Mouse (Mus musculus) midbrain, embryonic 16.5 days (tissue): ENCODE results near the gene Amhr2. TPM values are rescaled to one million over a fixed set of nuclear protein-coding genes. Genes with fewer than 3 reads are reported as not detected.

Experiments used
- ATAC-seq: fragments of 200-750 bp; cut with Nextera tagmentation; 2 replicates; pipeline ENCODE4 v1.8.0; 2017; ENCODE audit warnings: moderate TSS enrichment
- H3K27ac ChIP-seq: fragments of 300-500 bp; sonication (generic); 2 replicates; pipeline ENCODE4 v1.5.1; 2014; ENCODE audit warnings: mild to moderate bottlenecking, low read length, mixed read lengths
- H3K27me3 ChIP-seq: fragments of 300-500 bp; sonication (generic); 2 replicates; pipeline ENCODE4 v1.6.1; 2014; ENCODE audit warnings: low read depth, low read length, mixed read lengths; ENCODE audit not compliant: control insufficient read depth, insufficient read depth
- H3K36me3 ChIP-seq: fragments of 300-500 bp; sonication (generic); 2 replicates; pipeline ENCODE4 v1.6.1; 2014; ENCODE audit warnings: mild to moderate bottlenecking, low read length, moderate library complexity, mixed read lengths; ENCODE audit not compliant: control insufficient read depth, insufficient read depth
- H3K4me1 ChIP-seq: fragments of 300-500 bp; sonication (generic); 2 replicates; pipeline ENCODE4 v1.6.1; 2014; ENCODE audit warnings: mild to moderate bottlenecking, low read length, mixed read lengths; ENCODE audit not compliant: control insufficient read depth, insufficient read depth
- H3K4me2 ChIP-seq: fragments of 300-500 bp; sonication (generic); 2 replicates; pipeline ENCODE4 v1.6.1; 2014; ENCODE audit warnings: mild to moderate bottlenecking, low read length, mixed read lengths
- H3K4me3 ChIP-seq: fragments of 300-500 bp; sonication (generic); 2 replicates; pipeline ENCODE4 v1.5.1; 2014; ENCODE audit warnings: low read depth, mild to moderate bottlenecking, low read length, moderate library complexity, mixed read lengths
- H3K9ac ChIP-seq: fragments of 300-500 bp; sonication (generic); 2 replicates; pipeline ENCODE4 v1.6.1; 2014; ENCODE audit warnings: low read depth, low read length, mixed read lengths
- H3K9me3 ChIP-seq: fragments of 300-500 bp; sonication (generic); replicated peaks from 2 replicates; pipeline ENCODE4 v1.6.1; 2014; ENCODE audit warnings: mild to moderate bottlenecking, low read length, mixed read lengths; ENCODE audit not compliant: control insufficient read depth, poor library complexity, severe bottlenecking
- WGBS: fragments of 180-500 bp; shearing (Covaris S2); extraction: QIAGEN DNeasy Blood & Tissue Kit; methylation state at CpG from one replicate; pipeline ENCODE4 v1.1.7; 2014; 5-methylcytosine and 5-hydroxymethylcytosine counted together
- polyA plus RNA-seq: library from polyadenylated mRNA; unstranded; fragments of >200 nt; fragmentation: Nextera tagmentation; extraction: Ambion mirVana; gene quantifications from 2 replicates; pipeline ENCODE4 v1.2.1, GENCODE M21; 2015

Amhr2 gene
- polyA plus RNA-seq, 1 experiment from 2014 or later = 0.15 TPM

- H3K4me3 ChIP-seq = no peak overlapping the region
- no peak overlapping the region for H3K27ac ChIP-seq
- WGBS = 81% methylated on average over 9 of the region's 9 CpGs
- H3K27me3 ChIP-seq = no peaks in the 10 kb centered on the region
- H3K9ac ChIP-seq = no peak overlapping the region
- no peak for ATAC-seq
- H3K4me2 ChIP-seq = no peak overlapping the region
- H3K9me3 ChIP-seq = no peaks in the 10 kb centered on the region
- H3K4me1 ChIP-seq = no peaks in the 10 kb centered on the region
- H3K36me3 ChIP-seq = peaks cover 51% of the 10 kb centered on the region
These were observed 57.2 kb downstream of the Amhr2 start for GRCm38 (mm10) chr15:102502254-102502840.

GRCm38 (mm10) chr15:102503447-102503846 is 58.3 kb downstream of the Amhr2 start, which contains the start of gene Gm10337:
TSS of gene Gm10337 (plus strand) at chr15:102503722.
- Histone ChIP-seq H3K4me3 (no peak within 1 kb of the TSS), H3K27ac (no peak within 1 kb of the TSS), H3K4me1 (peaks cover 2% of the 10 kb centered on the region; the same call in 1 of the 2 replicates), H3K9me3 (no peaks in the 10 kb centered on the region), H3K4me2 (no peak within 1 kb of the TSS), H3K9ac (no peak within 1 kb of the TSS), H3K27me3 (no peaks in the 10 kb centered on the region), H3K36me3 (peaks cover 54% of the 10 kb centered on the region)
- ATAC-seq = no peak
- 100% methylated on average over 1 of the region's 1 CpGs for WGBS

Other genes starting within 250 kb of the Amhr2 start
- gene Zfp740, start 242.1 kb upstream of the Amhr2 start, polyA plus RNA-seq = 54.0 and 59.2 TPM in 2 replicates
- gene Csad, start 240.6 kb upstream of the Amhr2 start, polyA plus RNA-seq = 33.1 and 33.2 TPM in 2 replicates
- 0.43 and 0.80 TPM in 2 replicates for gene Itgb7, start 213.4 kb upstream of the Amhr2 start, polyA plus RNA-seq
- gene Rarg, start 187.8 kb upstream of the Amhr2 start, polyA plus RNA-seq = 4.1 and 6.0 TPM in 2 replicates
- not detected in 2 replicates for gene Gm9918, start 174.8 kb upstream of the Amhr2 start, polyA plus RNA-seq
- gene Mfsd5, start 165.9 kb upstream of the Amhr2 start, polyA plus RNA-seq = 58.7 and 59.8 TPM in 2 replicates
- 4.0 and 4.7 TPM in 2 replicates for gene Espl1, start 149.1 kb upstream of the Amhr2 start, polyA plus RNA-seq
- gene Pfdn5, start 119.3 kb upstream of the Amhr2 start, polyA plus RNA-seq = 479 TPM in 2 replicates
- gene Myg1, start 113.7 kb upstream of the Amhr2 start, polyA plus RNA-seq = 89.1 and 91.2 TPM in 2 replicates
- 30.2 and 31.1 TPM in 2 replicates for gene Aaas, start 94.6 kb upstream of the Amhr2 start, polyA plus RNA-seq
- gene Sp7, start 78.2 kb upstream of the Amhr2 start, polyA plus RNA-seq = 0.40 and 0.55 TPM in 2 replicates
- 3.1 and 3.5 TPM in 2 replicates for gene Sp1, start 39.2 kb upstream of the Amhr2 start, polyA plus RNA-seq
- gene Prr13, start 13.7 kb downstream of the Amhr2 start, polyA plus RNA-seq = 106 and 109 TPM in 2 replicates
- 105 and 121 TPM in 2 replicates for gene Pcbp2, start 25.2 kb downstream of the Amhr2 start, polyA plus RNA-seq
- gene Gm10337, start 58.4 kb downstream of the Amhr2 start, polyA plus RNA-seq = 12.6 TPM in 1 of 2 replicates, not detected in the other
- 60.5 and 65.5 TPM in 2 replicates for gene Map3k12, start 71.7 kb downstream of the Amhr2 start, polyA plus RNA-seq
- 94.1 and 105 TPM in 2 replicates for gene Tarbp2, start 72.8 kb downstream of the Amhr2 start, polyA plus RNA-seq
- 1.4 and 2.2 TPM in 2 replicates for gene Npff, start 79.6 kb downstream of the Amhr2 start, polyA plus RNA-seq
- not detected in 2 replicates for gene Gm28047, start 179.7 kb downstream of the Amhr2 start, polyA plus RNA-seq
- gene Atf7, start 180.1 kb downstream of the Amhr2 start, polyA plus RNA-seq = 16.0 TPM in 2 replicates
- 46.9 and 49.8 TPM in 2 replicates for gene Atp5g2, start 227.0 kb downstream of the Amhr2 start, polyA plus RNA-seq